Mouse (Mus musculus) heart, postnatal 0 days (tissue): Measurements from ENCODE around the gene Gm7075.

Experiments
- CTCF ChIP-seq: IDR thresholded peaks from 2 replicates; pipeline ENCODE4 v1.5.1; 2016; ENCODE audit warnings: antibody characterized with exemption, control low read depth, low read depth
- EP300 ChIP-seq: IDR thresholded peaks from 2 replicates; pipeline ENCODE4 v1.6.1; 2016; ENCODE audit warnings: antibody characterized with exemption, low read depth

GRCm38 (mm10) chr10:63402731-63403504 is 18.7 kb downstream of the Gm7075 start:
- TF ChIP-seq CTCF, result no peak
- TF ChIP-seq EP300, result no peak
